Mouse (Mus musculus): ENCODE measurements at regions not wholly inside any gene's neighbourhood (a gene's known extent, or its start where the extent isn't known, plus 50 kb on each side); places are given as distances from the start of the nearest gene placed in this dataset.

DNA sequence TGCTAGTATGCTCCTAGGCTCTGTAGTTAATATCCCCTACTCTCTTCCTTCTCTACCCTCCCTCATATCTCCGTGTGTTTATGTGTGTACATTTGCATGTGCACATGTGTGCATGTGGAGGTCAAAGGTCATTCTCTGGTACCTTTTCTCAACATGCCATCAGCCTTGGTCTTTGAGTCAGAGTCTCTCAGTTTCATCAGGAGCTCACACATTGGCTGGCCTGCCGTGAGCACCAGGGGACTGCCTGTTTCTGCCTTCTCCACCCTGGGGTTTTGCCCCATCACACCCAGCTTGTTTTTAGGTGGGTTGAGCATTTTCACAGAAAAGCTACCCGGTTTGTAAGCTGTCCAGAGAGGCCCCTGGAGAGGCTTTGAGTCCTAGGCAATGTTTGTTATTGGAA, 292.8 kb upstream of the Eef2kmt start:
- 0 out of 2 replicates have a peak, but pooled peaks cover 2% of the 10 kb centered on the region for H3K4me1 ChIP-seq
- no peaks in the 10 kb centered on the region for H3K9me3 ChIP-seq
- H3K36me3 ChIP-seq, result no peaks in the 10 kb centered on the region
- DNase-seq (ENCODE audit: low spot score), result no peak
- H3K27ac ChIP-seq, result no peak overlapping the region
- no peak overlapping the region for H3K4me3 ChIP-seq
- H3K27me3 ChIP-seq (ENCODE audit: insufficient read depth, poor library complexity, severe bottlenecking), result no peaks in the 10 kb centered on the region
- WGBS, result 68% methylated on average over 3 of the region's 3 CpGs

DNA sequence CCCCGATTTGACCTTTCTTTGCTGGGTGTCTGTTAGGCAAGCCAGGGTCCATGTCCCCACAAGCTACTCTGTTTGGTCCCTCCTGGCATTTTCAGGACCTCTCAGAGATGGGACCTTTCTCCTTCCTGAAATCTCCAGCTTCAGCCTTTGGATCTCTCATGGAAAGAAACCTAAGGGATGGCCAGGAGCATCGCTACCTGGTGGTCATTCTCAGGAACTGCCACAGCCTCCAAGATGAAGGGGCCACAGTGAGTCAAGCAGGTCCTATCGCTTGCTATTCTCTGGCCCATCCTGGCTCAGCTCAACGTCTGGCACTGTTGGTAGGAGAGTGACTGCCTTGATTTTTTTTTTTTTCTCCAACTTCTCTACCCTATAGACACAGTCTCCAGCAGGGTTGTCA, 291.0 kb upstream of the Eef2kmt start:
- 39% methylated on average over 4 of the region's 4 CpGs for WGBS

DNA sequence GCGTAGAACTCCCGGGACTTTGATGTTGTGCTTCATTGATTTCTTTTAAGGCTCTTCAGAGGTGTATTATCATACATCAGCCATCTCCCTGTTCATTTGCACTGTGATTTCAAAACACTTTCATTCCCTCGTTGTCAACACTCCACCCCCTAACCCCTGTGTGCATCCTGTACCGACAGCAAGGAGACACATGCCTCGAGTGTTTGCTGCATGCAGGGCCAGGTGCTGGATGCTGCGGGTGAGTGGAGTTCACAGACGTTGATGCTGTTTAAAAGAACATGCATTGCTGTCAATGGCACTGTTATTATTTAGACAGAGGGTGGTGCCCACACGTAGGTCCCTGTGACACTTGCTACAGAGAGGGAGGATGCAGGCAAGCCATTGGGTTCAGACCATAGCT, 290.0 kb upstream of the Eef2kmt start:
- H3K27me3 ChIP-seq (ENCODE audit: insufficient read depth, poor library complexity, severe bottlenecking), result no peaks in the 10 kb centered on the region
- no peak overlapping the region for H3K4me3 ChIP-seq
- no peaks in the 10 kb centered on the region for H3K36me3 ChIP-seq
- H3K9me3 ChIP-seq, result no peaks in the 10 kb centered on the region
- H3K27ac ChIP-seq, result no peak overlapping the region
- WGBS, result 68% methylated on average over 8 of the region's 8 CpGs
- H3K4me1 ChIP-seq, result 0 out of 2 replicates have a peak, but pooled peaks cover 2% of the 10 kb centered on the region
- no peak for DNase-seq (ENCODE audit: low spot score)

More for the DNA sequence above, 291.0 kb upstream of the Eef2kmt start:
- Histone ChIP-seq H3K27ac (no peak overlapping the region), H3K4me3 (no peak overlapping the region), H3K36me3 (no peaks in the 10 kb centered on the region), H3K4me1 (0 out of 2 replicates have a peak, but pooled peaks cover 2% of the 10 kb centered on the region), H3K27me3 (ENCODE audit: insufficient read depth, poor library complexity, severe bottlenecking) (no peaks in the 10 kb centered on the region), H3K9me3 (no peaks in the 10 kb centered on the region)
- DNase-seq (ENCODE audit: low spot score), result no peak

DNA sequence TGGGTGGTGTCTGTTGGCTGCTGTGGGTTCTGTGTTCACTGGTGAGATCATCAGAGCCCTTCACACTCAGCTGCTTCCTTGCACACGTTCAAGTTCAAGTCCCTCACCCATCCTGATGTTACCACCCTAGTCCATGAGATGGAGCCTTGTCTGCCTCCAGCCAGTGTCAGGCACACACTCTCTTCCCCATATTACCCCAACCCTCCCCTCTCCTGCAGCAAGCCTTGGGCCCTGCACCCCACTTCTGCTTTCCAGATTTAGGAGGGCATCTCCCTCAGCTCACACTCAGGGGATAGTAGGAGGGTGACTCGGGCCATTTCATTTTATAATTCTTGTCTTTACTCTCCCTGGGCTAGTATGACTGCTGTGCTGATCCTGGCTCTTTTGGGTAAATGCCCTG, 288.7 kb upstream of the Eef2kmt start:
- Histone ChIP-seq H3K27ac (no peak overlapping the region), H3K4me3 (no peak overlapping the region), H3K9me3 (no peaks in the 10 kb centered on the region), H3K4me1 (0 out of 2 replicates have a peak, but pooled peaks cover 2% of the 10 kb centered on the region), H3K27me3 (ENCODE audit: insufficient read depth, poor library complexity, severe bottlenecking) (no peaks in the 10 kb centered on the region), H3K36me3 (no peaks in the 10 kb centered on the region)
- WGBS, result 66% methylated on average over 2 of the region's 2 CpGs
- DNase-seq (ENCODE audit: low spot score), result no peak

DNA sequence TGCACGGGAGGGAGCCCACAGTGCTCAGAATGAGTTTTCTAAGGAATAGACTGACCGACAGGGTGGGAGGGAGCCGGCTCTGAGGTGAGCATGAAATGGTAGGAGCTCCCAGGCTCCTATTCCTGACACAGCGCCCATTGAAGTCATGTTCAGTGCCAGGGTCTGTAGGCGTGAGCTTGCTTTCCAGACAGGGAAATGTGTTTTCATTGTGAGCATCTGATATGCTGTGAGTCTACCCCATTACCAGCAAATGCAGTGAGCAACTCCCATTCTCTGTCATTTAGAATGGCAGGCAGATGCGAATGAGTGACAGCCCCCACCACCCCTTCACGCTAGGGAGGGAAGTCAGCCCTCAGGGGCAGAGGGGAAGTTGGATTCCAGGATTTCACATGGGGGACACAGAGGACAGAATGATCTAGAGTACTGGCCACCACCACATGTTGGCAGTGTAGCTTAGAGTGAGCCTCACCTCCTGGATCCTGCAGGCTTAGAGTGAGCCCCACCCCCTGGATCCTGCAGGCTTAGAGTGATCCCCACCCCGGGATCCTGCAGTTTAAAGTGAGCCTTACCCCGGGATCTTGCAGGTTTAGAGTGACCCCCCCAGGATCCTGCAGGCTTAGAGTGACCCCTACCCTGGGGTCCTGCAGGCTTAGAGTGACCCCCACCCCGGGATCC, 283.2 kb upstream of the Eef2kmt start:
- 45% methylated on average over 10 of the region's 10 CpGs for WGBS

DNA sequence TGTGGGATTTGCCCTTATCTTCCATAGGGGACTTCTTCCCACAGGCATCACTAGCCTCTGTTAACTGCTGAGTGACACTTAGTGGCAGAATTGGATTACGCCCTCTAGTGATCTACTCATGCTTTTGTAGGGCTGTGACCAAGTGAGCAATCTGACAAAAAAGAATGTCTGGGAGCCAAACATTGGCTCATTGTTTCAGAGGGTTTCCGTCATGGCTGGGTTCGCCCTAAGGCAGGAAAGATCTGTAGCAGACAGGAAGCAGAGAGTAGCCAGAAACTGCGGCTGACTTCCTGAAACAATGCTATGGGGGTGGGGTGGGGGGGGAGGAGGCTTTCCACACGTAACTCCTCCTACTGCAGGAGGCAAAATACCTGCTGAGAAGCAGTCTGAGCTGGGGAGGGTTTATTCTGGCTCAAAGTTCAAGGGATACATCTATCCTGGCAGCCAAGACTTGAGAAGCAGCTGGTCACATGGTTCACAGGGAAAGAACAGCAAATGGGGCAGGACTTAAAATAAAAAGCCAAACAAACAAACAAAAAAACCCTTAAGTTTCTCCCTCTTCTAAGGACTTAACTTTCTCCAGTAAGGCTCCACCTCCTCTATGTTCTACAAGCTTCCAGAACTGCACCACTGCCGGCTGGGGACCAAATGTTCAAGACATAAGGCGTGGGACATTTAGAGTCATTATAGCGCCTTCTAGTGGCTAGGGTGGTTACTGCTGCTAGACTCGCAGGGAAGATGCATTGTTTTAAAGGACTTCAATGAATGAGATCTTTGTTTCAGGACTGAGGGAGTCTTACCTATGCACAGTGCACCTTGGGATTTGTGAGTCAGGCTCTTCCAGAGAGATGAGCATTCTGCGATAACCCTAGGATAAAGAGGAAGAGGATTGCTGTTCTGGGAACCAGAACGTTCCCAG, 281.8 kb upstream of the Eef2kmt start:
- no peak for DNase-seq (ENCODE audit: low spot score)
- H3K27ac ChIP-seq, result no peak overlapping the region
- WGBS, result 36% methylated on average over 11 of the region's 11 CpGs
- H3K27me3 ChIP-seq (ENCODE audit: insufficient read depth, poor library complexity, severe bottlenecking), result peaks cover 19% of the 10 kb centered on the region
- no peaks in the 10 kb centered on the region for H3K9me3 ChIP-seq
- H3K4me1 ChIP-seq, result peaks cover 21% of the 10 kb centered on the region
- H3K4me3 ChIP-seq, result no peak overlapping the region
- H3K36me3 ChIP-seq, result no peaks in the 10 kb centered on the region

More for the DNA sequence above, 283.2 kb upstream of the Eef2kmt start:
- Histone ChIP-seq H3K36me3 (no peaks in the 10 kb centered on the region), H3K4me3 (no peak overlapping the region), H3K27ac (no peak overlapping the region), H3K27me3 (ENCODE audit: insufficient read depth, poor library complexity, severe bottlenecking) (peaks cover 19% of the 10 kb centered on the region), H3K9me3 (no peaks in the 10 kb centered on the region), H3K4me1 (peaks cover 21% of the 10 kb centered on the region)
- DNase-seq (ENCODE audit: low spot score), result no peak

DNA sequence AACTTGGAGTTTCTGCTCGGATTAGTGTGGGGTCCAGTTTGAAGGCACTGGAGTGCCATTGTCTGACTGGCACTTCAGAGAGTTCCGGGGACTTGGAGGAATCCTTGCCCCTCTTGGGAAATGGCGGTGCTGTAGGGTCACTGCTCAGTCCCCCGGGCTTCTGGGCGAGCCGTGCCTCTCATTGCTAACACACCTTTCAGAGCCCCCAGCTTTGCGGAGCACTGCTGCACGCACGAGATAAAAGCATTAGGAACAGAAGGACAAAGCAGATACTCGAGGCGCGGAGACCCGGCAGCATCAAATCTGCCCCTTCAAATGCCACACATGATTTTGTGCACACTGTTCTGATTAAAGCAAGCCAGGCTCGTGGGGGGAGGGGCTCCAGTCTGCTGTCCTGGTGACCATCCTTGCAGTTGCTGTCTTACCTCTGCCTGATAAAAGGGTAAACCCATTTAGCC, 280.8 kb upstream of the Eef2kmt start:
- H3K27ac ChIP-seq, result no peak overlapping the region
- WGBS, result 14% methylated on average over 14 of the region's 14 CpGs
- peaks cover 21% of the 10 kb centered on the region for H3K4me1 ChIP-seq
- peaks cover 19% of the 10 kb centered on the region for H3K27me3 ChIP-seq (ENCODE audit: insufficient read depth, poor library complexity, severe bottlenecking)
- DNase-seq (ENCODE audit: low spot score), result no peak
- no peaks in the 10 kb centered on the region for H3K36me3 ChIP-seq
- H3K4me3 ChIP-seq, result peak overlapping the region; percentile 16; the same call in 1 of the 2 replicates
- no peaks in the 10 kb centered on the region for H3K9me3 ChIP-seq

DNA sequence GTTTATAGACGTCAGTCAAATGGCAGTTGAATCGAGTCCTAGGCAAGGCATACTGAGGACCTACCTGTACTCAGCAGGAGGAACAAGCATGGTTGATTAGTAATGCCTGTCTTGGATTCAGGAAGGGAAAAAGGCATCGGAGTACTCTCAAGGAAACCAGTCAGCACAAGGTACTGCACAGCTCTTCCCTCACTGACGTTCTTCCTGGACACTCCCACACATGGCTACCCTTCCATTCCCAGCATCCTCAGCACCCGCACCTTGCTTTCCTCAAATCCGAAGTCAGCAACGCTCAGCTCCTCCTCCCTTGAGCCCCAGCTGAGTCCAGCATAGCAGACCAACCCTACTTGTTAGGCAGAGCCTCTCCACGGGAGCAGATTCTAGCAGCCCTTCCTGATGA, 279.6 kb upstream of the Eef2kmt start:
- no peak for DNase-seq (ENCODE audit: low spot score)
- Histone ChIP-seq H3K36me3 (no peaks in the 10 kb centered on the region), H3K27me3 (ENCODE audit: insufficient read depth, poor library complexity, severe bottlenecking) (peaks cover 19% of the 10 kb centered on the region), H3K9me3 (no peaks in the 10 kb centered on the region), H3K4me1 (peaks cover 26% of the 10 kb centered on the region), H3K4me3 (no peak overlapping the region), H3K27ac (no peak overlapping the region)
- 42% methylated on average over 8 of the region's 8 CpGs for WGBS

DNA sequence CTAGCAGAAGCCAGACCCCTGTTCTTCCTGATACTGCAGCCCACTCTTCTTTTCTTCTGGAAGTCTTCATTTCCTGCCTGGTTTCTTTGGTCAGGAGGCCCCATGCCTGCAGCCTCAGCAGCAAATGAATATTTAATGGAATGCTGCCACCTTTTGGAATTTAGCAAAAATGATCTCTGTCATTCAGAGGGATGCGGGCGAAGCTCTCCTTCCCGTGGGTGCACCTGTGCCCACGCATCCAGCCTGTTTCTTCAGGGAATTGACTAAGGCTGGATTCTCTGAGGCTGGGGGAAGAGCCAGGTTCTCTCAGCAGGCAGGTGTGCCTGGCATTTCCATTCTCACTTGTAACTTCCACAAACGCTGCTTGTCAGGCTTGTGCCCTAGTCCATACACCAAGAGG, 279.1 kb upstream of the Eef2kmt start:
- whole genome bisulfite sequencing, result 58% methylated on average over 5 of the region's 5 CpGs

DNA sequence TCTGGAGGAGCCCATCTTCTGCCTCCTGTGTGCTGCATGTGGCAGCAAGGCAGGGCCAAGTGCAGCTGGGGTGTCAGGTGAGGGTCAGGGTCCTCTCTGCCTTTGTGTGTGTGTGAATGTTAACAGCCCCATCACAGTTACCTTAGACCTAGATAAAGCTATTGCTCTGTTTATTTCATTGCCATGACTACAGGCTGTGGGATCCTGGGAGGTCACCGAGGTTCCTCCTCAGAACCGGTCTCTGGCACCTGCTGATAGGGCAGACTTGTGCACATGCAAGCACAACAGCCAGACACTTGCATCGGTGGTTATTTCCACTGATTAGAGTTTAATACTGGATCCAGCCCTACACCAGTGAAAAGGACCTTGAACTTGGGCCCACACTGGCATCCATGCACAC, 278.6 kb upstream of the Eef2kmt start:
- Histone ChIP-seq H3K27me3 (ENCODE audit: insufficient read depth, poor library complexity, severe bottlenecking) (peaks cover 19% of the 10 kb centered on the region), H3K27ac (no peak overlapping the region), H3K4me1 (peaks cover 26% of the 10 kb centered on the region), H3K9me3 (no peaks in the 10 kb centered on the region), H3K4me3 (no peak overlapping the region), H3K36me3 (no peaks in the 10 kb centered on the region)
- DNase-seq (ENCODE audit: low spot score), result no peak
- WGBS, result 42% methylated on average over 3 of the region's 3 CpGs

More for the DNA sequence above, 279.1 kb upstream of the Eef2kmt start:
- no peak overlapping the region for H3K27ac ChIP-seq
- no peak overlapping the region for H3K4me3 ChIP-seq
- H3K4me1 ChIP-seq, result peaks cover 26% of the 10 kb centered on the region
- DNase-seq (ENCODE audit: low spot score), result no peak
- H3K27me3 ChIP-seq (ENCODE audit: insufficient read depth, poor library complexity, severe bottlenecking), result peaks cover 19% of the 10 kb centered on the region
- no peaks in the 10 kb centered on the region for H3K36me3 ChIP-seq
- H3K9me3 ChIP-seq, result no peaks in the 10 kb centered on the region

DNA sequence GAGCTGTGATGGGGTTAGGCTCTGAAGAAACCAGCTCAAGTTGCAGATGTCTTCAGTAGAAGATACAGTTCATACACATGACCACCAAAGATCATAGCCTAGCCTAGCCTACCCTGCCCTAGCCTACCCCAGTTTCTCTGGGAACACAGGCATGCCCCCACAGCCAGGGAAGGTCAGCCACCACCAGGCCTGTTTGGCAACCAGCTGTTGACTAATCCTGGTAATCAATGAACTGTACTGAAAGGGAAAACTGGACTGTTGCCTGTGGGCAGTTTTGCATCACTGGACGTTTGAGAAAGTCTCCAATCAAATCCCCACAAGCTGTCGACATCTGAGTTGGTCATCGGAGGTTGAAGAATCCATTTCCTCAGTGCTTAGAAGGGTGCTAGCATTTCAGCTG, 276.5 kb upstream of the Eef2kmt start:
- Histone ChIP-seq H3K27ac (no peak overlapping the region), H3K4me3 (no peak overlapping the region), H3K9me3 (no peaks in the 10 kb centered on the region), H3K36me3 (no peaks in the 10 kb centered on the region), H3K27me3 (ENCODE audit: insufficient read depth, poor library complexity, severe bottlenecking) (peaks cover 19% of the 10 kb centered on the region), H3K4me1 (peaks cover 26% of the 10 kb centered on the region)
- DNase-seq (ENCODE audit: low spot score), result no peak
- 80% methylated on average over 3 of the region's 3 CpGs for WGBS

DNA sequence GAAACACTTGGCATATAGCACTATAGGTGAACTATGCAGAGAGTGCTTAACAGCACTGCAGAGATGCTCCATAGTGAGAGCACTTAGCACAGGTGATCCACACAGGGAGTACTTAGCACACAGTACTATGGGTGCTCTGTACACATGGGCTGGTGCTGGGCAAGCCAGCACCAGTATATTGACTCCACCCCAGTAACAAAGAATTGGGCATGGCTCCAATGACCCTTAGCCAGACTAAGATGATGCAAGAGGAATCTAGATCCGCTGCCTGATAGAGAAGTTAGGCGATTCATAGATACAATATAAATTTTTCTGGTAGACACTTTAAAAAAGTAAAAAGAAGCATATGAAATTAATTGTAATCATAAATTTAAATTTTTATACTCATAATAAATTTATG, 274.0 kb upstream of the Eef2kmt start:
- H3K27ac ChIP-seq, result no peak overlapping the region
- no peak for DNase-seq (ENCODE audit: low spot score)
- H3K36me3 ChIP-seq, result no peaks in the 10 kb centered on the region
- 87% methylated on average over 2 of the region's 2 CpGs for WGBS
- H3K9me3 ChIP-seq, result no peaks in the 10 kb centered on the region
- no peak overlapping the region for H3K4me3 ChIP-seq
- H3K27me3 ChIP-seq (ENCODE audit: insufficient read depth, poor library complexity, severe bottlenecking), result no peaks in the 10 kb centered on the region
- peaks cover 11% of the 10 kb centered on the region; the same call in 1 of the 2 replicates for H3K4me1 ChIP-seq

DNA sequence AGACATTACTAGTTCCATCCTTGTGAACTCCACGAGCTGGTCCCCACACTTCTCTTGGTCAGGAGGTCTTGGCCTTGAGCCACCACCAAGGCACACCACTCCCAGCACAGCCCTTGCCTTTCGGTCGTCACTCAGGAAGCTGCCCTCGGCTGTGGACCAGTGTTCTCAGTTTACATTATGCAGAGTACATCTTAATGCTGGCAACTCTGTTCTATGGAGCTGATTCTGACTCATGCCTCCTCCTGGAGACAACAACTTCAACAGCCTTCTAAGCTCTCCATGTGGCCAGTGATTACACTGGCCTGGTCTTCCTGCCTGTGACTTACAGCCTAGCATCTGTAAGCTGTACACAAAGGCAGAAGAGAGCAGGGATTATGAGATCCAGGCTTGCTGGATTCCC, 272.2 kb upstream of the Eef2kmt start:
- H3K27ac ChIP-seq, result no peak overlapping the region
- no peak for DNase-seq (ENCODE audit: low spot score)
- H3K36me3 ChIP-seq, result no peaks in the 10 kb centered on the region
- no peak overlapping the region for H3K4me3 ChIP-seq
- H3K4me1 ChIP-seq, result 0 out of 2 replicates have a peak, but pooled peaks cover 4% of the 10 kb centered on the region
- no peaks in the 10 kb centered on the region for H3K9me3 ChIP-seq
- H3K27me3 ChIP-seq (ENCODE audit: insufficient read depth, poor library complexity, severe bottlenecking), result no peaks in the 10 kb centered on the region
- WGBS, result 55% methylated on average over 4 of the region's 4 CpGs
